Mouse (Mus musculus) WW6 (cell line): ENCODE measurements around the gene Wnt7b.

ENCODE experiments used
- DNase-seq: peaks from one replicate; pipeline ENCODE4 v3.0.0-alpha.2; 2013; ENCODE audit warnings: low read depth, low spot score

Wnt7b gene

DNA sequence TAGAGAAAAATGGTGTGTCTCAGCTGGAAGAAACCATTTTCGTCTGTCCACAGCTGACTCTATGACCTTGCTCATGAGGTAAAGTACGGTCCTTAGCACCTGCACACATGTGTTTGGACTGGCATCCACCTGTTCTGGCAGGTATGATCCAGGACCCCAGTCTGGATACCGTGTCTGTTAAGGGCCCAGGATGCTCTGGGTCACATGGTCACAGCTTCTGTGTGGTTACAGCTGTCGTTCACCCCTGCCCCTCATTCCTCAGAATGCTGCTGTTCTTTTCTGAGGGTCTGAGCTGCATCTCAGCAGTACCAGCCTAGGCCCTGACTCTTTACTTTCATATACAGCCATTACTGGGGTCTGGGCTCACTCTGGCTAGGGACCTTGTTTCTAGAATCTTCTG, 18.9 kb upstream of the Wnt7b start:
- no peak for DNase-seq

DNA sequence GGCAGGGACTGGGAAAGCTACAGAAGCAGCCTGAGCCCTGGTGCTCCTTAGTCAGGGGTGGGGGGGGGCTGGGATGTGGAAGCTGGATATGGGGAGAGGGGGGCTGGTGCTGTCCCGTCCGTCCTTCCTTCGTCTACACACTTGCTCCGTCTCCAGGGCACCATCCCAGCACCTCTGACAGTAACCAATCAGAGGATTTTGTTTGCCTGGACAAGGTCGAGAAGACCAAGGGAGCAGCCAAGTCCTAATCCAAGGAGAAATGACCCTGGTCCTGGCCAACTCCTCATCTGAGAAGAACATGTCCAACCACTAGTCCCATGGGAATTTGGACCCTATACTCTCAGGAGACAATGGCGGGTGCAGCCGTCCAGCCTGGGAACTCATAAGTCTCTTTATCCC, 18.4 kb upstream of the Wnt7b start:
- no peak for DNase-seq

DNA sequence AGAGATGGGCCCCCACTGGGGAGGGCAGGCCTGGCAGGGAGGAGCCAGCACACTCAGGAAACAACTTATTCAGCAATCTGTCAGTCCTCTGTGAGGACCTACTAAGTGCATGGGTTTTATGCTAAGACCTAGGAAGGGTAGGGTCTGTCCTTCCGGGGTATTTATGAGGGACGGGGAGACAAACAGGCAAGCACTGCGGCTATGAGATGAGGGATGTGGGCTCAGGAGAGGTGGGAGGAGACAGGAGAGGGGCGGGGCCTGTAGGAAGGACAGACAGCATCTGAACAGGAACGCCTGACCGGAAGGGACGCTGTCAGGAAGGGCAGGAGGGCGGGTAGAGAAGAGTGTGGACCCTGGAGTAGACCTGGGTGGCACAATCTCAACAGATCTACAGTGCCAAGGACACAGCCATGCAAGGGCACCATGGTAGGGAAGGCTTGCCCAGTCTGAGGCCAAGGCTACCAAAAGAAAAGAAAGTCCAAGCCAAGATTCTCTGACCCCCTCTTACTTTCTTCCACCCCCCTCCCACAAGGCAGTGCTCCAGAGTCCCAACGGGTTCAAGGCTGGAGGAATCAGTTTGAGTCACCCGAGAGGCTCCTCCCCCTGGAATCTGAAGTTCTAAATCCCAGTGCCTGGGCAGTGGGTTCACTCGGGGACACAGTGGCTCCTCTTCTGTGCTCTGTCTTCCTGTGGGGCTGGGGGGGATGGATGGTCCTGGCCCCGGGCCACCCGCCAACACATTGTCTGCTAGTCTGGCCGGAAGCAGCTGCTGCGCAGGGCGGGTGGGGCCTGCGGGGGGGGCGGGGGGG, 17.8 kb upstream of the Wnt7b start:
- DNase-seq = no peak

DNA sequence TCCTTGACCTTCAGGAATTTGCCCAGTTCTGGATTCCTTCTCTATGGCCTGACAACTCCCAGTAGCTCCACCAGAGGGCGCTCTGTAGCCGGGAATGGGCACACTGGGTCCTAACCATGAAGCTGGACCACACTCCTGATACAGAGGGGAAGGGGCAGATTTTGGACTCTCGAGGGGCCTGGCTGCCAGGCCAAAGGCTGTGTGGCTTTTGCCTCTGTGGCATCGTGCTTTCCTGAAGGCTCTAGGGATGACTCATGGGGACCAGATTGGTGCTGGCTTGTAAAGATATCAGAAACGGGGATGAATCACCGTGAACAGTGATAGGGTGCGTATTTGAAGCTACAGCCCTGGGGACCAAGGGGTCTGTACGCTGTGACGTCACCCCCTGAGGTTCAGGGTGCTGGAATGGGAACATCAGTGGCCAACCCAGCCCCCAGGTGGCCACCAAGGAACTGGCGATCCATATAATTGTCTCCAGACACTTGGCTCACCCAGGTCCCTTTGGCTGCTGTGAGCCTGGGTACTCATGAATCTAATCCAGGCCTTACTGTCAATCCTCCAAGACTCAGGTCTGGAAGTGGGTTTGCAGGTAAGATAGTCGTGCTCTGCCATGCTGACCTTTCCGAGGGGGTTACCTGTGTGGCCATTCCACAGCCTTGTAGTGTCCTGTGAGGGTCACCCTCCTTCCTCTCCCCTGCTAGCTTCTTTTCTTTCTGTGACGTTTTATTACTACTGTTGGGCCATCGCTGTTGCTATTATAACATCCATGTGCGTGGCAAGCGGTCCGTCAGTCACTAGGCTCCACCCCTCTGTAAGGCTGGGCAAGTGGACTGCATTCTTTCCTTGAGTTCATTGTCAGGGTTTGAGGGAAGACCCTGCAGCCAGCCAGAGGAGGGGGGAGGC, 17.0 kb upstream of the Wnt7b start:
- no peak for DNase-seq

DNA sequence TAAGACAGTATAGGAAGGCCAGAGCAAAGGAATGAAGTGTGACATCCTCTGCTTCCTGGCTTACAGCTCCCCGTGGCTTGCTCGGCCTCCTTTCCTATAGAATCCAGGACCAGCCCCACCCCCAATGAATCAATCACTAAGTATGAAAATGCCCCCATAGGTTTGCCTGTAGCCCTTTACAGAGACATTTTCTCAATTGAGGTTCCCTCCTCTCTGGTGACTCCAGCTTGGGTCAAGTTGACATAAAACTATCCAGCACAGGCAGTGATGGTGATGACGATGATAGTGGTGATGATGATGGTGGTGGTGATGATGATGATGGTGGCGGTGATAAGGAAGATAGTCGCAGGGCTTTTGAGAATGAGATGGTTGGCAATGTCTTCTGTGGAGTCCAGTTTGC, 16.2 kb upstream of the Wnt7b start:
- DNase-seq = no peak

DNA sequence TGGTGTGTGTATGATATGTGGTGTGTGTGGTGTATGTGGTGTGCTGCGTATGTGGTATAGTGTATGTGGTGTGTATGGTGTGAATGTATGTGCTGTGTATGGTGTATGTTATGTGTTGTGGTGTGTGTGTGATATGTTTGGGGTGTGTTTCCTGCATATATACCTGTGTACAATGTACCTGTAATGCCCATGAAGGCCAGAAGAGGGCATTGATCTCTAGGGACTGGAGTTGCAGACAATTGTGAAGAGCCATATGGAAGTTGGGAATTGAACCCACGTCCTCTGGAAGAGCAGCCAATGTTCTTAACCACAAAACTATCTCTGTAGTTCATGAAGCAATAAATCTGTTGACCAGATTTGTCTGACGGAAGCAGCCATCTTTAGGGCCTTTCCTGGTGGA, 15.1 kb upstream of the Wnt7b start:
- DNase-seq = no peak

DNA sequence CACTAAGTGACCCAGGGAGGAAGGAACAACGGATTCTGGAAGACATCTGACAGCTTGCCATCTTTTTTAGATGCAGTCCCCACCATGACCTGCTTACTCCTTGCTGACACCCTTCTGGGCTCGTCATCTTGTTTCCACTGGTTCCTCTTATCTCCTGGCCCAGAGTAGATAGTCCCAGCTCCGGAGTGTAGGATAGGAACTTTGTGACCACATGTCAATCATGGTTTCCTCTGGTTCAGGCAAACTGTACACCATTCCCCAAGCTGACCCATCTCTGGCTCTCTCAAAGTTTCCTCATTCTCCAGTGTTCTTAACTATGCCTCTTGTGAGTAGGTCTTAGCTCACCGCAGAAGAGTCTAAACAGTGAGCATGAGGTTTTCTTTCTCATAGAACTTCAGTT, 10.4 kb upstream of the Wnt7b start:
- DNase-seq = no peak

DNA sequence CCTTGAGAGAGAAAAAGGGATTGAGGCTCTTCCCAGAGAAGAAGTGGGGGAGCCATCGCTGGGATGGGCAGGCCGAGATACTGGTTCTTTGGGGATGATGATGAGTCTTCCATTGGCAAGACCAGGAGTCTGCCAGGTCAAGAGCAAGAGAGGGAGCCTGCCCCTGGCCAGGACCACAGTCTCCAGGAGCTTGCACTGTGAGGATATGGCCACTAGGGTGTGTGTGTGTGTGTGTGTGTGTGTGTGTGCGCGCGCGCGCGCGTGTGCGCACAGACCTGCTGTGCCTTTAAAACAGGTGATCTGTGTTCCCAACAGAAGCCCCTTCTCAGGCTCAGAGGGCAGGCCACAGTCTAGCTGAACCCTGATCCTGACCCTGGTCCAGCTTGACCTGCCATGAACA, 8.6 kb upstream of the Wnt7b start:
- DNase-seq = no peak

DNA sequence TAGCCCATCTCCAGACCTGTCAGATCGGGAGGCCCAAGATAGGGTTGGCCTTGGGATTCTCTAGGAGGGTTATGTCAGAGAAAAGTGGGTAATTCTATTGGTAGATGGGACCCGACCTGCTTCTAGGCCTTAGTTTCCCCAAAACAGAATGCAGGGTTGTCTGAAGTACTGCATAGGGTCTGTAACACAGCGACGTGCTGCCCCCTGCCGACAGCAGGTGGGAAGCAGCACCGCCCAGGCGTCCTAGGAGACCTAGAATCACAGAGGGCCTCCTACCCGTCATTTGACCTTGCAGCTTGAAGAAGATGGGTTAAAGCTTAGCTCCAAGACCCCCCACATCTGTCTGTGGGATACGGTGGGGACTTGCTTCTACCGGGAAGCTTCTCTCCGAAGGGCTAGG, 1.2 kb upstream of the Wnt7b start:
- no peak for DNase-seq

DNA sequence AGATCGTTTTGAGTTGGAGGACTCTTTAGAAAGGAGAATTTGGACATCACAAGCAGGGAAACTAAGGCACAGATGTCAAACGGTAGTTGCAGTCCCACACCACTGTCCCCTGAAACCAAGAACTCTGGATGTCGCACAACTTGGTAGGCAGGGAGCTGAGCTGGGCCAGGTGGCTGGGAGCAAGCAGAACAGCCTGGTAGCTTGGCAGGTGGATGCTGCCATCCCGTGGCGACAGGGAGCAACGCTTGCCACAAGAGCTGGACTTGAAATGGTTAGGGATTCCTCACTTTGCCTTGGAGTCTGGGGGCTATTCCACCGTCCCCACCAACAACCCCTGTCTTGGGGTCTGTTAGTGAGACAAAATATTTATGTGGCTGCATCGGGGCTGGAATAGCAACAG, 751 bp upstream of the Wnt7b start:
- DNase-seq = peak; percentile 71

DNA sequence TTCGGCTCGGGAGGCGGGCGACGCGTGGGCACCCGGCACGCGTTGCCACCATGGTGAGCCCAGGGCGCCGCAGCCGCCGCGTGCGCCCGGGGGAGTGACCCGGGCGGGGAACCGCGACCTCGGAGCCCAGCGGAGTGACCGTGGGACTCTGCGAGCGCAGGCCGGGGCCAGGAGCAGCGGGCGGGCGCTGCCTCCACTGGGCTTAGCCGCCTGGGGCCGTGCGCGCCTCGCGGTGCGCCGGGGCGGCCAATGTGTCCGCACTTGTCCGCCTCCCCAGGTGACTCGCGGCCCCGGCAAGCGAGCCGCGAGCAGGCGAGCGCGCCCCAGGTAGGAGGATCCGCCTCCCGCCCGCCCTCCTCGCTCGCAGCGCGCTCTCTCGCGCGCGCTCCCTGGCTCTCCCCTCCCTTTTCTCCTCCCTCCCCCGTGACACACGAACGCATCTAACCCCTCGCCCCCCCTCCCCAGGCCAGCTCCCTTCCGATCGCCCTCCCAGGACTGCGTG, 659 bp downstream of the Wnt7b start:
- no peak for DNase-seq

DNA sequence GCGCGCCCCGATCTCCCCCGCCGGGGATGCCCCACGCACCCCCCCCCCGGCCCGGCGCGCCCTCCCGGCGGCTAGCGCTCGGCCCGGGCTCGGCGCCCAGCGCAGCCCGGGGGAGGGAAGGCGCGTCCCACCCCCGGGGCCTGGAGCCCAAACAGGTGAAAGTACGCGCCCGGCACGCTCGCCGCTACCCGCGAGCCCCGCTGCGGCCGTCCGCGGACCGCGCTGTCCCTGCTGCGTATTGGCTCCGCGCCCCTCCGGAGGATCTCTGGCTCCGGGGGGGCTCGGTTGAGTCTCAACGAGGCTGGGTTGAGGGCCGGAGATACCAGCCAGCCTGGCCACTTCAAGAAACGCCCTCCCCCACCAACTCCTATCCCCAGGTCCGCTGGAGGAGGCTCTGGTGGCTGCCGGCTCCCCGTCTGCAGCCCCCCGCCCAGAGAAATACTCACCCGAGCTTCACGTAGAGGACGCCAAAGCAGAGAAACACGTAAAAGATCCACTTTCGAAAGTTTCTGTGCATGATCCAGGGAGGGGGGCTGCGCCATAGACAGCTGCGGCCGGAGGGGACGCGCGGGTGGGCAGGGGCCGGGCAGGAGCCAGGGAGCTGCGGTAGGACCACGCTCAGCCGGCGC, 1.2 kb downstream of the Wnt7b start:
- no peak for DNase-seq

DNA sequence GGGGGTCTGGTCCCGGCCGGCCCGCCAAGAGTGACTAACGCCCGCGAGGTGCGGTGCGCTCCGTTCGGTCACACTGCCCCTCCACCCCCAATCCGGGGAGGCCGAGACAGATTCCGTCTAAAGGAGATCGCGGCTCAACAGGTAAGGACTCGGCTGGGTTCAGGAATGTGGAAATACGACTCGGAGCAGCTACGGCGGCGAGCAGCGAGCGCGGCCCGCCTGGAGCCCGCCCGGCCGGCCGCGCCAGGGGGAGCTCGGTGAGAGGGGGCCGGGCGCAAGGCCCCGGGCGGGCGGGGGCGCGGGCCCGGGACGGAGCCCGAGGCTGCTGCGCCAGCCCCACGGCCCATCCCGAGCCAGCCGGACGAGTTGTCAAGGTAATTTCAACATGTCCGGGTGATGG, 1.8 kb downstream of the Wnt7b start:
- no peak for DNase-seq

DNA sequence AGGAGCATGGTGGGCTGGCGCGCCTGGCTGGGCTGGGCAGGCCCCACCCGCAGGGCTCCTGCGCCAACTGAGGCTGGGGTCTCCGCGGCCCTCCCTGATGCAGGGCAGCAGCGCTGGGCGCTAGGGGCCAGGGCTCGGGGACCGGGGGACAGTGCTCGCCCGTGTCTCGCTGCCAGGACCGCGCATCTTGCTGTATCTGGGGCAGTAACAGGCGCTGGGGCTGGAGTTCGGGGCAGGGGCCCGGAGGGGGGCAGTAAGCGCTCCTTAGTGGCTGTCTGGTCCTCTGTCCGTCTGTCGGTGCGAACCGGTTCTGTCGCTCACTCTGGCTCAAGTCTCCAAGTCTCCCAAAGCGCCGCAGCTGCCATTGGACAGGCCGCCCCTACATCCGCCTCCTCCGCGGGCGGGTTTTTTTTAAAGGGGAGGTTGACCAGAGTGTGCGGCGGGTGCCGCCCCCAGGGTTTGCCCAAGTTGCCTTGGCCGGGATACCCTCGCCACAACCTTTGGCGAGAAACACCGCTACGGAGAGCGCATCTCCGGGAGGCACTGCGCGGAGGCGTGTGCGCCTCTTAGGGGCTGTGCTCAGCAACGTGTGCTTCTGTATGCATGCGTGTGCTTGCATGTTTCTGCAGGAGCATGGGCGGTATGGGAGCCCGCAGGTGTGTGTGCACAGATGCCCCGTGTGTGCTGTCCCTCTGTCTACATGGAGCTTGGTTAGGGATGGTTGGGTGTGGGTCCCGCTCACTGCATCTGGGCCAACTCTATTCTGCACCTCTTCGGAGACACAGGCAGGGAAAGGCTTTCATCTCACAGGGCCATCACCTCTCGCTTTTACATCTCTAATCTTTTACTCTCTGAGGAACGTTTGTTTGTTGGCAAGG, 4.5 kb downstream of the Wnt7b start:
- DNase-seq = no peak

DNA sequence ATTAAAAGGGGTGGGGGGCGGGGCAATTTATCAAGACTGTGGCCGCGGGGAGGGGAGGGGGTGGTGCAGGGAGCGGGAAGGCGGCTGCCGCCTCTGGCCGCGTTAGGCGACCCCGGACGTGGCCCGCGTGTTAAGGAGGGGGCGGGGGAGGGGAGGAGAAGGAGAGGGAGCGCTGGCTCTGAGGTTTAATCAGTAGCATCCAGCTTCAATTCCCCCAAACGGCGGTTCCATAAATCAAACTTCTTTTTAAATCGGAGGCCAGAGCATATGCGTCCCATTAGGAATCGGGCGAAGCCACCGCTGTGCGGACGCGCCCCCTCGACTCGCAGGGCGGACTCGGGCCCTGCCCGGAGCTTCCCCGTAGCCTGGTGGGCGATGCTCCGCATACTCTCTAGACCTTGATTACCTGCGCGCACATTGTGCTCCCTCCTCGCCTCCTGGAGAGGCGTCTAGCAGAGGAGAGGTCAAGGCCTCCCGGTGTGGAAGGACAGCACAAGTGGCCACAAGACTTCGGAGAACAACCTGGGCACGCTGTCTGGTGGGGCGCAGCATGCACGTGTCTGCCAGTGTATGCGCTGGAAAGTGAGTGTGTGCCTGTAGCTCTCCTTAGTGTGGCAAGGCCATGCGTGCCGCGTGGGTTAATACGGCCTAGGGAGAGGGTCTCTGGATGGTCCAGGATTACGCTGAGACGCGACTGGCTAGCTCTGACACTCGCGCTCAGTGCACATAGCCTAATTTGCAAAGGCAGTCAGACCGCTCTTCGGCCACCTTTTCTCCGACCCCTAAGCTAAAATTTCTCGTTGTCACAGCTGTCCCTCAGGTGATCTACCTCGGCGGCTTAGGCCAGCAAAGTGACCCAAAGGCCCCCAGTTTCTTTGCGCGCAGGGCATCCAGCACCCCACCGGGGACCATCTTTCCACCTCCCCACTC, 5.5 kb downstream of the Wnt7b start:
- no peak for DNase-seq

DNA sequence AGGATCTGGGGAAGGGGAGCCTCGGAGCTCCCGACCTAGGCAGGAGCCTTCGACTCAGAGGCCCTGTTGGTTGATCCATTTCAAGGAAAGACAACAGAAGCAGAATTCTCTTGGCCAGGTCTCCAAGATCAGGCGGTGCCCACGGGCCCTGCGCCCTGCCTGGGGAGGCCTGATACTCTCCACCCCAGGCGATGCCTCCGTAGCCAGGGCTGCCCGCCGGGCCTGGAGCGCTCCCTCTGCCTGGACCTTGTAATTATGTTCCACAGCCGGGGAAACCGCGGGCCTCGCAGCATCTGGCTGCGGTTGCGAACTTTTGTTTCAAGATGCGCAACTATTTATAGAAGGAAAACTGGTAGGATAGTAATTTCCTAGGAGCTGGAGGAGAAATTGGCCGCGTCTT, 6.2 kb downstream of the Wnt7b start:
- DNase-seq = no peak

DNA sequence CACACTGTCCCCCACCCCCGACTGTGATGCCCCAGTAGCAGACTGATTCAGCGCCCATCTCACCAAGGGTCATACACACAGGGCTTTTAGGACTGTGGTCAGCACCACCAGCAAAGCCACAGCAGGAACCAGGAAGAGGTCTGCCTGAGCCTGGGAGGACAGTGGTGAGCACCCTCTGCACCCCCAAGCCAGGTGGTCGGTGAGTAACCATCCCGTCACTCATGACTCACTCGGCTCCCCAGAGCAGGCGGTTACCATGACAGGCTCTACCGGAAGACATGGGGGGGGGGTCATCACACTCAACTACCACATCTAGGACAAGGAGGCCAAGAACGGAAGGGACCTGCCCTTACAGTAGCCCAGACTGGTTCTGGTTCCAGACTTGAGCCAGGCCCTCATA, 7.7 kb downstream of the Wnt7b start:
- no peak for DNase-seq

DNA sequence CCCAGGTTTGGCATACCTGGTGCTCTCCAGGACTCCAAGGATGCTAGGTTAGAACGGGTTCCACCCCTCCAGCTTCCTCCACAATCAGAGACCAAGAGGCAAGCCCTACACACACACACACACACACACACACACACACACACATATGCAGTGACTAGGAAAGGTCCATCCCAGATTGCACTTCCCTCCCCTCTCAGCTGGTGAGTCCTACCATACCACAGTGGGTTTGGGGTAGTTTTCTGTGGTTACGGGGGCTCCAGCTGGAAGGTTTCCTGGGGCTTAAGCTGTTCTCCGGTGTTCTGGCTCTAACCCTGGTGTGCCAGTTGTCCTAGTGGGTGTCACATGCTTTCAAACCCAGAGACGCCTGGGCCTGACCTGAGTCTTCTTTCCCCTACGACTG, 8.2 kb downstream of the Wnt7b start:
- DNase-seq = no peak

DNA sequence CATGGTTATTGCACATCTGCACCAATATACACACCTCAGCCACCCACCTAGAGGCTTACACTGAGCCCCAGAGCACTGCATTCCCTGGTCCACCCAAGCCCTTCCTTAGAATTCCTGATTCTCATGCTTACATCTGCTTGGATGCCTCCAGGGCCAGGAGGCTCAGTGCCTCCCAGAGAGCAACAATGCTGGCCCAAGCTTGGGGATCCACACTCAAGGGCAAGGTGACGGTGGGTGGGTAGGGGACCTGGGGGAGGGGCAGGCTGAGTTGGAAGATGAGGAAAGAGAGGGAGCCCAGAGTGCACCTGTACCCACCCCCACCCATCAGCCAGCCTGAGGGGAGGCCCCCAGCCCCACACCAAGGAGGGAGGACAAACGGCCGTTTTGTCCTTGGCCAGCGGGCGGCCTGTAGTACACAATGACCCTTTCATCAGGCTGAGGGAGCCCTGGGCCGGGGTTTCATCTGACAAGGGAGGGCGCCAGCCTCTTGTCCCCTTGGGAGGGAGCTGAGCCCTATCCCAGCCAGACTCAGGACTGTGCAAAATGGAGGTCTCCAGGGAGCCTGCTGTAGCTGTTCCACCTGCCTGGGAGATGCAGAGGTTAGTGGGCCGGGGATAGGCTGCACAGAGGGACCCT, 9.5 kb downstream of the Wnt7b start:
- no peak for DNase-seq
